Mouse (Mus musculus): Measurements from ENCODE around the gene Cyp4a14.
"Not testable (repeated sequence)": the region's sequence is repeated elsewhere in the genome, so short reads cannot be mapped to it uniquely, and the experiment has no call there.

DNA sequence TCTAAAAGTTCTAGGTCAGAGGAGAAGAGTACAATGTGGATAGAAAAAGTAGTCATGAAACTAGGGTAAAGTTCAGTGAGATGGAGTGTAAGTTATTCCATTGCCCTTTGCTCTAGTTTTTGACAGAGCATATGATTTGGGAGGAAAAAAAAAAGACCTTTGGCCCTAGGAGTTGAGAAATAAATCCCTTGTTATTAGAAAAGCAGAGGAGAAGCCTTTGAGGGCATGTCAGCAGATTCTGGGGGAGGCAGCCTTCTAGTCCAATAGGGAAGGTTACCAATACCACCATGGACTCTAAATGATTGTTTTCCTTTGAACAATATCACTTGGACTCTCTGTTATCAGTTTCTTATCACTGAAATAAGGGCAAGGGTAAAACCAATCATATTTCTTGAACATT lies 18.0 kb upstream of the Cyp4a14 start:
- TF ChIP-seq CTCF (IDR thresholded peaks at IDR 0.05; ENCODE audit: low read depth, low read length); POLR2A (IDR thresholded peaks at IDR 0.05; ENCODE audit: borderline replicate concordance, low read depth, low read length): not testable (repeated sequence)
